Mouse (Mus musculus) embryonic facial prominence, embryonic 13.5 days (tissue): ENCODE measurements at regions not wholly inside any gene's neighbourhood (a gene's known extent, or its start where the extent isn't known, plus 50 kb on each side); places are given as distances from the start of the nearest gene placed in this dataset.
A peak's percentile ranks its signal among the peaks of the same experiment; 100 is the strongest.

Experiments used
- ATAC-seq: fragments of 200-750 bp; cut with Nextera tagmentation; 2 replicates; pipeline ENCODE4 v1.8.0; 2017; ENCODE audit warnings: low read depth; ENCODE audit not compliant: insufficient number of reproducible peaks, insufficient read depth, low FRiP score, low TSS enrichment
- H3K27ac ChIP-seq: fragments of 300-500 bp; sonication (generic); 2 replicates; pipeline ENCODE4 v1.5.1; 2015; ENCODE audit warnings: moderate library complexity, mild to moderate bottlenecking, inconsistent platforms
- H3K27me3 ChIP-seq: fragments of 300-500 bp; sonication (generic); 2 replicates; pipeline ENCODE4 v1.6.1; 2015; ENCODE audit warnings: mild to moderate bottlenecking, inconsistent platforms
- H3K36me3 ChIP-seq: fragments of 300-500 bp; sonication (generic); 2 replicates; pipeline ENCODE4 v1.6.1; 2015; ENCODE audit warnings: mild to moderate bottlenecking, inconsistent platforms
- H3K4me1 ChIP-seq: fragments of 300-500 bp; sonication (generic); 2 replicates; pipeline ENCODE4 v1.6.1; 2015; ENCODE audit warnings: inconsistent platforms
- H3K4me2 ChIP-seq: fragments of 300-500 bp; sonication (generic); 2 replicates; pipeline ENCODE4 v1.6.1; 2015; ENCODE audit warnings: moderate library complexity, mild to moderate bottlenecking, inconsistent platforms
- H3K4me3 ChIP-seq: fragments of 300-500 bp; sonication (generic); 2 replicates; pipeline ENCODE4 v1.5.1; 2015; ENCODE audit warnings: mild to moderate bottlenecking, inconsistent platforms
- H3K9ac ChIP-seq: fragments of 300-500 bp; sonication (generic); 2 replicates; pipeline ENCODE4 v1.6.1; 2015; ENCODE audit warnings: mild to moderate bottlenecking, inconsistent platforms
- H3K9me3 ChIP-seq: fragments of 300-500 bp; sonication (generic); 2 replicates; pipeline ENCODE4 v1.6.1; 2016; ENCODE audit warnings: inconsistent platforms
- WGBS: fragments of 180-500 bp; shearing (Covaris S2); methylation state at CpG from one replicate; pipeline ENCODE4 v1.1.7; 2015; ENCODE audit warnings: mixed read lengths; 5-methylcytosine and 5-hydroxymethylcytosine counted together

- Histone ChIP-seq H3K4me2 (no peak overlapping the region), H3K36me3 (no peaks in the 10 kb centered on the region), H3K27me3 (no peaks in the 10 kb centered on the region), H3K27ac (no peak overlapping the region), H3K9me3 (no peaks in the 10 kb centered on the region), H3K9ac (no peak overlapping the region), H3K4me3 (no peak overlapping the region), H3K4me1 (no peaks in the 10 kb centered on the region)
- no peak for ATAC-seq
- WGBS = 84% methylated on average over 8 of the region's 8 CpGs
Observed at GRCm38 (mm10) chr8:26429751-26430327, 310.5 kb downstream of the Gm45692 start.

GRCm38 (mm10) chr8:26432161-26432919 is 313.0 kb downstream of the Gm45692 start:
- Histone ChIP-seq H3K9ac (no peak overlapping the region), H3K4me2 (no peak overlapping the region), H3K9me3 (no peaks in the 10 kb centered on the region), H3K27ac (no peak overlapping the region), H3K27me3 (no peaks in the 10 kb centered on the region), H3K4me1 (no peaks in the 10 kb centered on the region), H3K36me3 (no peaks in the 10 kb centered on the region), H3K4me3 (no peak overlapping the region)
- no peak for ATAC-seq
- 84% methylated on average over 14 of the region's 14 CpGs for WGBS

GRCm38 (mm10) chr8:26436236-26436635 is 316.9 kb downstream of the Gm45692 start:
- no peaks in the 10 kb centered on the region for H3K9me3 ChIP-seq
- ATAC-seq = no peak
- H3K27me3 ChIP-seq = no peaks in the 10 kb centered on the region
- no peaks in the 10 kb centered on the region for H3K4me1 ChIP-seq
- no peak overlapping the region for H3K27ac ChIP-seq
- WGBS = 90% methylated on average over 11 of the region's 11 CpGs
- H3K4me3 ChIP-seq = no peak overlapping the region
- no peak overlapping the region for H3K4me2 ChIP-seq
- H3K9ac ChIP-seq = no peak overlapping the region
- no peaks in the 10 kb centered on the region for H3K36me3 ChIP-seq

GRCm38 (mm10) chr8:26437571-26437970 is 318.2 kb downstream of the Gm45692 start:
- Histone ChIP-seq H3K9me3 (no peaks in the 10 kb centered on the region), H3K27me3 (no peaks in the 10 kb centered on the region), H3K27ac (no peak overlapping the region), H3K9ac (no peak overlapping the region), H3K36me3 (no peaks in the 10 kb centered on the region), H3K4me3 (no peak overlapping the region), H3K4me1 (no peaks in the 10 kb centered on the region), H3K4me2 (no peak overlapping the region)
- no peak for ATAC-seq
- WGBS = 62% methylated on average over 3 of the region's 3 CpGs

- Histone ChIP-seq H3K27ac (no peak overlapping the region), H3K4me1 (no peaks in the 10 kb centered on the region), H3K4me3 (no peak overlapping the region), H3K27me3 (no peaks in the 10 kb centered on the region), H3K9ac (no peak overlapping the region), H3K9me3 (no peaks in the 10 kb centered on the region), H3K4me2 (peak overlapping the region; percentile 32; the same call in 1 of the 2 replicates), H3K36me3 (no peaks in the 10 kb centered on the region)
- 84% methylated on average over 15 of the region's 15 CpGs for WGBS
- ATAC-seq = no peak
Observed at GRCm38 (mm10) chr8:26438246-26438862, 319.0 kb downstream of the Gm45692 start.

- no peak overlapping the region for H3K27ac ChIP-seq
- 45% methylated on average over 16 of the region's 16 CpGs for WGBS
- no peak overlapping the region for H3K4me3 ChIP-seq
- no peaks in the 10 kb centered on the region for H3K36me3 ChIP-seq
- H3K9me3 ChIP-seq = no peaks in the 10 kb centered on the region
- peak overlapping the region; percentile 32; the same call in 1 of the 2 replicates for H3K4me2 ChIP-seq
- H3K27me3 ChIP-seq = no peaks in the 10 kb centered on the region
- no peaks in the 10 kb centered on the region for H3K4me1 ChIP-seq
- H3K9ac ChIP-seq = no peak overlapping the region
- no peak for ATAC-seq
Observed at GRCm38 (mm10) chr8:26438877-26439276, 319.5 kb downstream of the Gm45692 start.

GRCm38 (mm10) chr8:26441268-26442030 is 322.1 kb downstream of the Gm45692 start:
- Histone ChIP-seq H3K27me3 (no peaks in the 10 kb centered on the region), H3K9ac (no peak overlapping the region), H3K36me3 (no peaks in the 10 kb centered on the region), H3K9me3 (no peaks in the 10 kb centered on the region), H3K27ac (no peak overlapping the region), H3K4me1 (no peaks in the 10 kb centered on the region), H3K4me3 (no peak overlapping the region), H3K4me2 (no peak overlapping the region)
- 73% methylated on average over 12 of the region's 12 CpGs for WGBS
- no peak for ATAC-seq

GRCm38 (mm10) chr8:26443041-26443440 is 323.7 kb downstream of the Gm45692 start:
- H3K36me3 ChIP-seq = no peaks in the 10 kb centered on the region
- H3K4me3 ChIP-seq = no peak overlapping the region
- no peaks in the 10 kb centered on the region for H3K9me3 ChIP-seq
- no peak overlapping the region for H3K9ac ChIP-seq
- H3K27ac ChIP-seq = no peak overlapping the region
- ATAC-seq = no peak
- H3K27me3 ChIP-seq = no peaks in the 10 kb centered on the region
- no peak overlapping the region for H3K4me2 ChIP-seq
- WGBS = 42% methylated on average over 4 of the region's 4 CpGs
- no peaks in the 10 kb centered on the region for H3K4me1 ChIP-seq

- no peak overlapping the region for H3K4me3 ChIP-seq
- no peak overlapping the region for H3K27ac ChIP-seq
- H3K9ac ChIP-seq = no peak overlapping the region
- H3K27me3 ChIP-seq = no peaks in the 10 kb centered on the region
- no peak for ATAC-seq
- H3K4me1 ChIP-seq = no peaks in the 10 kb centered on the region
- no peak overlapping the region for H3K4me2 ChIP-seq
- 91% methylated on average over 11 of the region's 11 CpGs for WGBS
- H3K36me3 ChIP-seq = no peaks in the 10 kb centered on the region
- no peaks in the 10 kb centered on the region for H3K9me3 ChIP-seq
Observed at GRCm38 (mm10) chr8:26443735-26444134, 324.4 kb downstream of the Gm45692 start.

GRCm38 (mm10) chr8:26445991-26446390 is 326.7 kb downstream of the Gm45692 start:
- Histone ChIP-seq H3K4me3 (no peak overlapping the region), H3K4me2 (no peak overlapping the region), H3K27me3 (no peaks in the 10 kb centered on the region), H3K9ac (no peak overlapping the region), H3K9me3 (no peaks in the 10 kb centered on the region), H3K36me3 (no peaks in the 10 kb centered on the region), H3K27ac (no peak overlapping the region), H3K4me1 (peaks cover 13% of the 10 kb centered on the region)
- 82% methylated on average over 4 of the region's 4 CpGs for WGBS
- no peak for ATAC-seq

GRCm38 (mm10) chr8:26447886-26448640 is 328.7 kb downstream of the Gm45692 start:
- Histone ChIP-seq H3K4me3 (no peak overlapping the region), H3K36me3 (no peaks in the 10 kb centered on the region), H3K4me1 (peaks cover 21% of the 10 kb centered on the region), H3K27me3 (no peaks in the 10 kb centered on the region), H3K9me3 (no peaks in the 10 kb centered on the region), H3K9ac (no peak overlapping the region), H3K27ac (no peak overlapping the region), H3K4me2 (no peak overlapping the region)
- no peak for ATAC-seq
- 86% methylated on average over 8 of the region's 8 CpGs for WGBS
